ENCODE assay signal across 25 mouse cellular contexts in the genomic region with DNA sequence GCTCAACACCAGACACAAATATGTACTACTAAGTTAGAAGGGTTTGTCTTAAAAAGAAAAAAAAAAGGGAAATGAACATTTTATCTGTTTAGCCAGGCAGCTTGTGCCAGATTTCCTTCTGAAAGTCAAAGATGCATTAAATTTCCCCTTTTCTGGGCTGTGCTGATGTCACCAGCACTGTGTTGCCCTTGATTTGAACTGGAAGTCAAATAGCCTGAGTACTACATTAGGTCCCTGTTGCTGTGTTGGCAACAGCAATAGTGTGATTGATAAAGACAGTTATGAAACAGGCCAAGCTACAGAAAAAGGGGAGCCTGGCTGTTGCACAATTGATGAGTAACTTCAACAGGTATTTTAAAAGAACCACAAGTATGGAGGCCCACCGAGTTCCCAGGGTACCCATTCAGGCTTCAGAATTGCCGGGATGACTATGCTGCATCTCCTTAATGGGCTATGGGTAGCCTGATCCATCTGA. TPM values are rescaled to one million over a fixed set of nuclear protein-coding genes. Genes with fewer than 3 reads are reported as not detected.
A peak's percentile ranks its signal among the peaks of the same experiment; 100 is the strongest.
DNase-seq lines count a peak whose midpoint lies in the region; ATAC-seq and TF ChIP-seq lines count a peak whose summit lies in the region.
"Had no signal": no experiment of that assay in that cellular context is flagged by ENCODE, and none has a peak within 500 bp of the region (broad histone marks: within the 10 kb centered on the region; RNA-seq: fewer than 3 reads in every experiment).

No protein-coding gene starts in this region.

- H3K9ac ChIP-seq in intestine, postnatal 0 days (ENCODE audit: low read depth, low read length): no peak overlapping the region
- no peak overlapping the region for H3K9ac ChIP-seq in intestine, embryonic 15.5 days
- H3K9ac ChIP-seq in hindbrain, embryonic 12.5 days: no peak overlapping the region
- H3K9ac ChIP-seq: forebrain, postnatal 0 days; heart, embryonic 12.5 days; hindbrain, embryonic 15.5 days; kidney, embryonic 15.5 days had no signal

- peak; percentile 88 for DNase-seq in NIH3T3 (ENCODE audit: low read depth)
- peak; percentile 51 for DNase-seq in splenic B cell, adult 2 months (ENCODE audit: low read depth, low spot score)
- no peak for DNase-seq in kidney, postnatal 4 days
- DNase-seq in cerebellum, adult 18-20 months: no peak
- DNase-seq: cerebellum, adult 9-10 months; forebrain, postnatal 0 days; heart, adult 11 months; heart, postnatal 14 days; lung, adult 18-20 months; lung, postnatal 14 days; right cerebral cortex, adult 18-20 months; thymus, postnatal 25 days had no signal

- H3K9me3 ChIP-seq in intestine, postnatal 0 days (ENCODE audit: control insufficient read depth): no peaks in the 10 kb centered on the region
- no peaks in the 10 kb centered on the region for H3K9me3 ChIP-seq in intestine, embryonic 15.5 days
- no peaks in the 10 kb centered on the region for H3K9me3 ChIP-seq in hindbrain, embryonic 12.5 days (replicated peaks)
- H3K9me3 ChIP-seq: heart, embryonic 12.5 days; hindbrain, embryonic 15.5 days; kidney, embryonic 15.5 days; midbrain, embryonic 10.5 days had no signal

- no peak overlapping the region for H3K4me2 ChIP-seq in intestine, postnatal 0 days (replicated peaks; ENCODE audit: low read depth)
- H3K4me2 ChIP-seq in intestine, embryonic 15.5 days (replicated peaks): no peak overlapping the region
- H3K4me2 ChIP-seq in hindbrain, embryonic 12.5 days (replicated peaks): no peak overlapping the region
- H3K4me2 ChIP-seq: heart, embryonic 12.5 days; hindbrain, embryonic 15.5 days; kidney, embryonic 15.5 days had no signal

- TF ChIP-seq CTCF in intestine, postnatal 0 days (IDR thresholded peaks at IDR 0.05; ENCODE audit: low read depth): no peak

- ATAC-seq in intestine, postnatal 0 days: no peak
- no peak for ATAC-seq in intestine, embryonic 15.5 days
- ATAC-seq in hematopoietic stem cell, adult 5-6 weeks (replicated peaks in 1 of 2; ENCODE audit: insufficient read depth in 1 of 2, low FRiP score in 2 of 2, low TSS enrichment in 1 of 2, low read depth in 1 of 2, poor library complexity in 2 of 2, severe bottlenecking in 2 of 2): peak; percentile 67 to 68
- ATAC-seq in hindbrain, embryonic 12.5 days (ENCODE audit: low FRiP score): no peak
- ATAC-seq: forebrain, postnatal 0 days; intestine, embryonic 16.5 days had no signal

- peak overlapping the region; percentile 28; the same call in 1 of the 2 replicates for H3K27ac ChIP-seq in intestine, postnatal 0 days (ENCODE audit: low read depth, low read length)
- H3K27ac ChIP-seq in intestine, embryonic 15.5 days: no peak overlapping the region
- no peak overlapping the region for H3K27ac ChIP-seq in hindbrain, embryonic 12.5 days
- H3K27ac ChIP-seq: hindbrain, embryonic 15.5 days; kidney, embryonic 15.5 days; midbrain, embryonic 10.5 days had no signal

- H3K36me3 ChIP-seq in intestine, postnatal 0 days (ENCODE audit: control insufficient read depth, insufficient read depth): peaks cover 44% of the 10 kb centered on the region
- H3K36me3 ChIP-seq in intestine, embryonic 15.5 days: peaks cover 2% of the 10 kb centered on the region
- peaks cover 3% of the 10 kb centered on the region for H3K36me3 ChIP-seq in splenic B cell, adult 2 months (ENCODE audit: control insufficient read depth, insufficient read depth, low read length, poor library complexity, severe bottlenecking)
- peaks cover 44% of the 10 kb centered on the region for H3K36me3 ChIP-seq in hindbrain, embryonic 12.5 days

- no peak overlapping the region for H3K4me3 ChIP-seq in intestine, postnatal 0 days (ENCODE audit: low read depth, low read length)
- H3K4me3 ChIP-seq in intestine, embryonic 15.5 days (replicated peaks): no peak overlapping the region
- no peak overlapping the region for H3K4me3 ChIP-seq in hindbrain, embryonic 12.5 days
- H3K4me3 ChIP-seq: erythroblast, embryonic 14.5 days; heart, embryonic 12.5 days; hindbrain, embryonic 15.5 days; kidney, embryonic 15.5 days; midbrain, embryonic 10.5 days had no signal

- 71% methylated on average over 2 of the region's 2 CpGs for WGBS in intestine, postnatal 0 days
- 89% methylated on average over 2 of the region's 2 CpGs for WGBS in intestine, embryonic 15.5 days
- WGBS in hindbrain, embryonic 12.5 days: 100% methylated on average over 2 of the region's 2 CpGs

- no peaks in the 10 kb centered on the region for H3K4me1 ChIP-seq in intestine, postnatal 0 days (replicated peaks; ENCODE audit: control insufficient read depth, insufficient read depth, low read length)
- H3K4me1 ChIP-seq in intestine, embryonic 15.5 days (replicated peaks): no peaks in the 10 kb centered on the region
- no peaks in the 10 kb centered on the region for H3K4me1 ChIP-seq in hindbrain, embryonic 12.5 days
- H3K4me1 ChIP-seq: heart, embryonic 12.5 days; hindbrain, embryonic 15.5 days; kidney, embryonic 15.5 days; midbrain, embryonic 10.5 days had no signal

- no peaks in the 10 kb centered on the region for H3K27me3 ChIP-seq in intestine, postnatal 0 days (replicated peaks; ENCODE audit: control insufficient read depth, insufficient read depth, low read length)
- H3K27me3 ChIP-seq in intestine, embryonic 15.5 days (replicated peaks): no peaks in the 10 kb centered on the region
- no peaks in the 10 kb centered on the region for H3K27me3 ChIP-seq in splenic B cell, adult 2 months (ENCODE audit: control insufficient read depth, insufficient read depth, low read length, poor library complexity, severe bottlenecking)
- no peaks in the 10 kb centered on the region for H3K27me3 ChIP-seq in hindbrain, embryonic 12.5 days
- H3K27me3 ChIP-seq: heart, embryonic 12.5 days; hindbrain, embryonic 15.5 days; kidney, embryonic 15.5 days had no signal

RNA-seq across cellular contexts. Expression of a gene that starts 25.2 kb away (rescaled TPM):
- polyA plus RNA-seq in intestine, postnatal 0 days (2015; fragmentation: Nextera tagmentation; extraction: Ambion mirVana): 116 and 122 TPM in 2 replicates
- polyA plus RNA-seq in intestine, embryonic 15.5 days (2015; fragmentation: Nextera tagmentation; extraction: Ambion mirVana): 207 and 233 TPM in 2 replicates
- 8.8 and 14.5 TPM in 2 replicates for total RNA-seq in hematopoietic stem cell, adult 5-6 weeks (2017)
- 20.7 and 26.2 TPM in 2 replicates for polyA plus RNA-seq in hindbrain, embryonic 12.5 days (2016; fragmentation: Nextera tagmentation; extraction: Ambion mirVana)

RNA-seq across cellular contexts. Expression of a gene that starts 33.2 kb away (rescaled TPM):
- polyA plus RNA-seq in intestine, postnatal 0 days (2015; fragmentation: Nextera tagmentation; extraction: Ambion mirVana): 119 and 135 TPM in 2 replicates
- polyA plus RNA-seq in intestine, embryonic 15.5 days (2015; fragmentation: Nextera tagmentation; extraction: Ambion mirVana): 77.1 and 81.1 TPM in 2 replicates
- 28.6 and 57.9 TPM in 2 replicates for total RNA-seq in hematopoietic stem cell, adult 5-6 weeks (2017)
- 90.7 and 91.7 TPM in 2 replicates for polyA plus RNA-seq in hindbrain, embryonic 12.5 days (2016; fragmentation: Nextera tagmentation; extraction: Ambion mirVana)

RNA-seq across cellular contexts. Expression of a gene that starts 57.5 kb away (rescaled TPM):
- not detected in 2 replicates for polyA plus RNA-seq in intestine, postnatal 0 days (2015; fragmentation: Nextera tagmentation; extraction: Ambion mirVana)
- polyA plus RNA-seq in intestine, embryonic 15.5 days (2015; fragmentation: Nextera tagmentation; extraction: Ambion mirVana): not detected in 2 replicates
- not detected in 2 replicates for total RNA-seq in hematopoietic stem cell, adult 5-6 weeks (2017)
- polyA plus RNA-seq in hindbrain, embryonic 12.5 days (2016; fragmentation: Nextera tagmentation; extraction: Ambion mirVana): 0.27 and 0.32 TPM in 2 replicates
- total RNA-seq: gastrocnemius, adult 18-20 months had no signal
- polyA plus RNA-seq: embryonic facial prominence, embryonic 11.5 days; erythroblast, embryonic 14.5 days; heart, embryonic 12.5 days; intestine, embryonic 16.5 days; midbrain, embryonic 10.5 days; neural tube, embryonic 11.5 days had no signal

Comparison
In these comparisons a context has a peak if more than half of its experiments do, and no peak if none do; other contexts are left out.
1. ATAC-seq: peak in hematopoietic stem cell, adult 5-6 weeks (2 of 2); none in intestine, postnatal 0 days (single experiment), intestine, embryonic 15.5 days (single experiment) and hindbrain, embryonic 12.5 days (single experiment).
2. DNase-seq: peak in NIH3T3 (single experiment) and splenic B cell, adult 2 months (single experiment); none in kidney, postnatal 4 days (0 of 2) and cerebellum, adult 18-20 months (0 of 2).